Mouse (Mus musculus): ENCODE measurements around the gene Il25.
"Not testable (repeated sequence)": the region's sequence is repeated elsewhere in the genome, so short reads cannot be mapped to it uniquely, and the experiment has no call there.

Il25 gene

DNA sequence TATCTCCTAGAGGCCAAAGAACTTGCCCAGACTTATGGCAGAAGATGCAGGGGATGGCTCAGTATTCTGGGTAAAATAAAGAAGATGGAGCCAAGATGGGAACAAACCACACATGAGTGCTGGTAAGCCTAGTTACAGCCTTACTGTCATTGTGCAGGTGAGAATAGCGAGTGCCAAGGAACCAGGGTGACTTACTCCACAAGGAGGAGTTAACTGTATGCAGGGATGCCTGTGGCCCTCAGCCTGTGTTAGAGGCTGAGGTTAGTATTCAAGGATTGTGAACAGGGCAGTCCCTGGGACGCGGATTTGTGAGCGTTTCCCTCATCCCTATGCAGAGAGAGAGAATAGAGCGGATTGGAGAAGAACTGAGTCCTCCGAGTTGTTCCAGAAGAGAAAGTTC, 19.1 kb downstream of the Il25 start:
- ATAC-seq (ENCODE audit: insufficient number of reproducible peaks, low FRiP score, low TSS enrichment) = no peak

- no peak for ATAC-seq (ENCODE audit: insufficient number of reproducible peaks, low FRiP score, low TSS enrichment)
These were observed 21.2 kb downstream of the Il25 start for GRCm38 (mm10) chr14:54953664-54954206.

GRCm38 (mm10) chr14:54954474-54954873, 22.0 kb downstream of the Il25 start:
- ATAC-seq (ENCODE audit: insufficient number of reproducible peaks, low FRiP score, low TSS enrichment) = no peak

- ATAC-seq (ENCODE audit: insufficient number of reproducible peaks, low FRiP score, low TSS enrichment) = no peak
These were observed 23.0 kb downstream of the Il25 start for GRCm38 (mm10) chr14:54955481-54955880.

DNA sequence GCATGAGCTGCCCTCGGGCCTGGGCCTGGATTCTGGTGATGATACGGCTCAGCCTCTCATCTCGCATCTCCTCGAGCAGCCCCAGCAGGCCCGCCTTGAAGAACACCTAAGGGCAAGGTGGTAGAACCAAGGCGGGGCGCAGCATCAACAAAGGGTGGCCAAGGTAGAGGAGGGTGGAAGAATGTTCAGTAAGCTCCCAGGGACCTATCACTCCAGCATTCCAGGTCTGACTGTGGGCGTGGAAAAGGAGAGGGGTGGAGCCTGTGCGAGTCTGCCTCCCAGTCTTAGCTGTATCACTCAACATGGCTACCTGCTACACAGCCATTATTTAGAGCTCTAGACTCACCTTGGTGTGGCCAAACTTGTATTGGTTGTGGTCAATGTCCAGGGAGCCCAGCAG, 24.0 kb downstream of the Il25 start:
- ATAC-seq (ENCODE audit: insufficient number of reproducible peaks, low FRiP score, low TSS enrichment) = no peak

- no peak for ATAC-seq (ENCODE audit: insufficient number of reproducible peaks, low FRiP score, low TSS enrichment)
These were observed 26.0 kb downstream of the Il25 start for GRCm38 (mm10) chr14:54958503-54958902.

GRCm38 (mm10) chr14:54959197-54959596, 26.7 kb downstream of the Il25 start:
- no peak for ATAC-seq (ENCODE audit: insufficient number of reproducible peaks, low FRiP score, low TSS enrichment)

- ATAC-seq (ENCODE audit: insufficient number of reproducible peaks, low FRiP score, low TSS enrichment) = not testable (repeated sequence)
These were observed 27.5 kb downstream of the Il25 start for GRCm38 (mm10) chr14:54959853-54960613.

- ATAC-seq (ENCODE audit: insufficient number of reproducible peaks, low FRiP score, low TSS enrichment) = no peak
These were observed 28.3 kb downstream of the Il25 start for GRCm38 (mm10) chr14:54960769-54961168.

DNA sequence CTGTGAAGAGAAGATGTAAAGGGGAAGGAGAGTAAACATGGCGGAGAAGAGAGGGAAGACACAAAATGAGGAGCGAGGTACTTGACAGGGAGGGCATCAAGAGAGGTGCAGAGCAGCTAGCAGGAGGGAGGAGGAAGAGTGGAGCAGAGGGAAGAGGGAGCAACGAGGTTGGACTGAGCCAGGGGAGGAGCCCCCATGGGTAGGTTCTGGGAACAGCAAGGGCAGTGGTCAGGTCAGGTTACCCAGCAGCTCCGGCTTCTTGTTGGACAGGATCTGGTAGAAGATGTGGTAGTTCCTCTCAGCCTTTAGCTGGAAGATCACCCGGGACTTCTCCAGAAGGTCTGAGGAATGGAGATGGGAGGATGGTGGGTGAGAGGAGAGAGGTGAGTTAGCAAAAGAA, 29.0 kb downstream of the Il25 start:
- no peak for ATAC-seq (ENCODE audit: insufficient number of reproducible peaks, low FRiP score, low TSS enrichment)

DNA sequence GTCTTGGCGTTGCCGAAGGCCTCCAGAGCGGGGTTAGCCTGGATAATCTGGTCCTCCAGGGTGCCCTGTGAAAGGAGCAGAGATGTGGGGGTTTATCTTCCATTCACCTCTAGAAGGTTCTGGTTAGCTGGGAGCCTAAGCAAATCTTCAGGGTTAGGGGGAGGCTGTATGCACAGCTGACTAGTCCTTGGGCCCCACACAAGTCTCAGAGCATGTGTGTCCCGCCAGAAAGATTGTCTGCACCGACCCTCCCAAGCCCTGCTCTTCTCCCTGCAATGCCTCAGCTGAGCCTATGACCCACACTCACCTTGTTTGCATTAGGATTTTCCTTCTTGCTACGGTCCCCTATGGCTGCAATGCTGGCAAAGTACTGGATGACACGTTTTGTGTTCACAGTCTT, 30.2 kb downstream of the Il25 start:
- ATAC-seq (ENCODE audit: insufficient number of reproducible peaks, low FRiP score, low TSS enrichment) = no peak

GRCm38 (mm10) chr14:54963727-54964126, 31.2 kb downstream of the Il25 start:
- ATAC-seq (ENCODE audit: insufficient number of reproducible peaks, low FRiP score, low TSS enrichment) = no peak

DNA sequence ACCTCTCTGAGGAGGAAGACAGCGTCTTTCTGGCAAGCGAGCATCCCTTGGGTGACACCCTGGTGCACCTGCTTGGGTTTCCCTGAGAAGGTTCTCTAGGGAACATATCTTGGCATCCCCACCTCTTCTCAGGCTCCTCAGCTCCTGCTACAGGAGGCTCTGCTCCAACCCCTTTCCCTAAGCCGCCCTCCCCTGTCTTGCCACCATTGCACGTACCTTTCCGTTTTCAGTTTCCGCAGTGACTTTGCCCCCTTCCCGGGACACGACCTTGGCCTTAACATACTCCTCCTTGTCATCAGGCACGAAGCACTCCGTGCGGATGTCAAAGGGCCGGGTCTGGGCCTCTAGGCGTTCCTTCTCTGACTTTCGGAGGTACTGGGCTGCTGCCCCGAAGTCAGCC, 32.5 kb downstream of the Il25 start:
- ATAC-seq (ENCODE audit: insufficient number of reproducible peaks, low FRiP score, low TSS enrichment) = no peak

- ATAC-seq (ENCODE audit: insufficient number of reproducible peaks, low FRiP score, low TSS enrichment) = no peak
These were observed 33.1 kb downstream of the Il25 start for GRCm38 (mm10) chr14:54965631-54966030.

DNA sequence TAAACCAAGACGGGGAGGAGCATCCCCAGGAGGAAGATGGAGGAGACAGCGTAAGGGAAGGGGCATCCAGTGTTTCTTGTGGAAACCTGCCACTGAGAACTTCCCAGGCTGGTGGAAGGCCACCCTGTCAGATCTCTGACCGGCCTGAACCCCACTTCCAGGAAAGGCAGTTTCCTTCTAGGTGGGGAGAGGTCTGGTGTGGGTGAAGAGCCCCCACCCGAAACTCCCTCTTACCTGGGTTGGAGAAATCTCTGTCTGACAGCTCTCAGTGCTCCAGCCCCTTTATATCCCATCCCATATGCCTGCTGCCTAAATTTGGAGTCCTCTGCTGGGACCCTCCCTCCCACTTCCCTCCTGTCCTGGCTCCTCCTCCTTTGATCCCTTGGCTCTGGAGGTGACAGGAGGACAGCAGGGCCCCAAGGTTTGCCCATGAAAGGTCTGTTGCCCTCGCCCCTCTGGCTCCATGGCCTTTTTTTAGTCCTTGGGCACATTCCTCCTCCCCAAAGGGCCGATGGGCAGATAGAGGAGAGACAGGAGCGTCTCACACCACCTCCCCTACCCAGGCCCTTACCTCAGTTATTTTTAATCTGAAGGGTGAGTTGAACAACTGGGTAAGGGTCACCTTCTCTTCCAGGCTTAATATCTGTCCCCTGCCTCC, 34.0 kb downstream of the Il25 start, which contains the start of gene Myh6:
Gene Myh6 (minus strand): TSS at position 608 of the 658 bp plus-strand sequence.
- ATAC-seq (ENCODE audit: insufficient number of reproducible peaks, low FRiP score, low TSS enrichment) = no peak

DNA sequence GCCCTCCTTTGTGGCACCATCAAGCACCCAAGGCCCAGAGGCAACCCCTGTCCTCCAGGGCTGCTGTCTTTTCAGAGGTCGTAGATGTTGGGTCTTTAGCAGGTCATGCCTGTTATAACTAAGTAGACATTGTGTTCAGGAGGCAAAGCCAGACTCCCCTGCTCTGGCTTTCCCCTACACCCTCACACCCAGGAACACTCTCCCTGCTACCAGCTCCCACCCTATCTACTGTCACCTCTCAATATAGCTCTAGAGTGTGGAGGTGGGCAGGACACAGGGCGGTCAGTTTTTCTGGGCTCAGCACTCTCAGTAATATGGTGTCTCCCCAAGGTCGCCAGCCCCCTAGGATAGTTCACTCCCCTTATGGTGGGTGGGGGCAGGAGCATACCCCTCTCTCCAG, 35.4 kb downstream of the Il25 start:
- no peak for ATAC-seq (ENCODE audit: insufficient number of reproducible peaks, low FRiP score, low TSS enrichment)

DNA sequence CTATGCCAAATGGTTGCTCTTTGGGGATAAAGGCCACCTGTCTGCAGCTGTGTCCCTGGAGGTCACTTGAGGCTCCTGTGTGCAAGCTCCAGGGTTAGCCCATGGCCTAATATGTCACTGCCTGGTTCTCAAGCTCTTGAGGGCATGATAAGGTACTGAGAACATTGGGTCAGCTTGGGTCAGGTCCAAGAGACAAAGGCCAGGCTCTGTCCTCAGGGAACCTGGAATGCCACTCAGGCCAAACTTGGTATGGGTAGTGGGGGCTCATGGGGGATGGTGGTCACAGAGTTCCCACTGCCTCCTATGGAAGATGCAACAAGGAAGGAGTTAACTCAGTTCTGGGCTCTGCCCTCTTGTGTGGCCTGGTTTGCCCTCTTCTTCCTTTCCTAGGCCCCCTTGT, 35.8 kb downstream of the Il25 start:
- ATAC-seq (ENCODE audit: insufficient number of reproducible peaks, low FRiP score, low TSS enrichment) = no peak

- not testable (repeated sequence) for ATAC-seq (ENCODE audit: insufficient number of reproducible peaks, low FRiP score, low TSS enrichment)
These were observed 40.3 kb downstream of the Il25 start for GRCm38 (mm10) chr14:54972786-54973185.

DNA sequence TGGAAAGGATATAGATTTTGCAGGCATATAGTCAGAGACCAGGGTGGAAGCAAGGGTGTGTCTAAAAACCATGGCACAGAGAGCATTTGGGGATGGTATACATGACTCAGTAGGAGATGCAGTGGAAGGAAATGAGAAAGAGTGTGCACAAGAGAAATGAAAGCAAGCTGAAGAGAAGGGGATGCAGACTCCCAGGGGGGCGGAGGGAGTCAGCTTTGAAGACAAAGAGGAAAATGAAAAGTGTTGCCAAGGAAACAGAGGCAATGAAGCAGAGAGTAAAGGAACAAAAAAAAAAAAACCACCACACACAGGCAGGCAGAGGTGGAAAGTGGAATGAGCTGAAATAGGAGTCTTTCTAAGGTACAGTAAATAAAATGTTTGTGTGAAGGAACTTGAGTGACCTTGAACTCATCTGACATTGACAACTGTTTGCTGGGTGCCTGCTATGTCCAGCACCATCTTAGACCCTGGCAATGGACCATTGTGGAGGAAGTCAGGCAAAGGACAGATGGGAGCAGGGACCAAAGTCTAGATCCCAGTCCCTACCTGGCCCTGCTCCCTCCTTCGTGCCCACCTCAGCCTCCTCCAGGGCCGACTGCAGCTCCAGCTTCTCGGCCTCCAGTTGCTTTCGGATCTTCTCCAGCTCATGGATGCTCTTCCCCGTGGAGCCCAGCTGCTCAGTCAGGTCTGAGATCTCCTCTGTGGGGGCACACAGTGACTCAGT, 41.7 kb downstream of the Il25 start:
- no peak for ATAC-seq (ENCODE audit: insufficient number of reproducible peaks, low FRiP score, low TSS enrichment)

DNA sequence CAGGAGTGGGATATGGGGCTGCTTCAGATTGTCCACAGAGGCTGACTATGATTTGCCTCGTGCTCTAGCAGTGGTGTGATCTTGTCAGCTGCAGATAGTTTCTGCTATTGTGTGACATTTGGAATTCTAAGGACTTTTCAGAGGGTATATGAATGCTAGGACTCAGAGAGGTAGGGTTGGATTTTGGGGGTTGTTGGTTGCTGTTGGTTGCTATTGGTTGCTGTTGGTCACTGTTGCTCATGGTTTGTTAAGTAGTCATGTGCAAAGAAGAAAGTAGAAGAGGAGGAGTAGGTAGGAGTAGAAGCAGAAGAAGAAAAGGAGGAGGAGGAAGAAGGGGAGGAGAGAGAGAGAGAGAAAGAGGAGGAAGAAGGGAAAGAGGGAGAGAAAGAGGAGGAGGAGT, 44.1 kb downstream of the Il25 start, which contains the start of gene Gm17428:
Gene Gm17428 (plus strand): TSS at position 301 of the 400 bp plus-strand sequence.
- no peak for ATAC-seq (ENCODE audit: insufficient number of reproducible peaks, low FRiP score, low TSS enrichment)

DNA sequence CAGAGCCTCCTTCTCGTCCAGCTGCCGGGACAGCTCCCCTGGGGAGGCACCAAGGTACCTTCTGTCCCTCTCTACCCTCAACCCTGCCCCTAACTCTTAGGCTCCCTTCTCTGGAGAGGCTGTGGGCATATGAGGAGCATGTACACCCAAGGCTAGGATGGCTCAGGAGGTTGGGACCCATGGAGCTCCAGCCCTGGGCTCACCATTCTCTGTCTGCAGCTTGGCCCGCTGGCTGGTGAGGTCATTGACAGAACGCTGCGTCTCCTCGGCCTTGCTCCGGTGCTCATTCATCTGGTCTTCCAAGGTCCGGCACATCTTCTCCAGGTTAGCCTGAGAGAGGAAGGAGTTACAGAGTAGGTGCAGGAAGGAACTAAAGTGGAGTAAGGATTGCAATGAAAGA, 46.2 kb downstream of the Il25 start:
- no peak for ATAC-seq (ENCODE audit: insufficient number of reproducible peaks, low FRiP score, low TSS enrichment)

All from cerebellum, adult (tissue).